Mouse (Mus musculus): ENCODE data around the gene Foxk1.

Gene Foxk1

GRCm38 (mm10) chr5:142448076-142448475 is 46.8 kb downstream of the Foxk1 start:
- DNase-seq: peak; percentile 94

GRCm38 (mm10) chr5:142448623-142449022 is 47.3 kb downstream of the Foxk1 start:
- no peak for DNase-seq

GRCm38 (mm10) chr5:142450846-142451245 is 49.5 kb downstream of the Foxk1 start:
- DNase-seq: no peak

GRCm38 (mm10) chr5:142451759-142452158 is 50.5 kb downstream of the Foxk1 start:
- DNase-seq: peak in 1 of 2 experiments; percentile 68

GRCm38 (mm10) chr5:142453742-142454141 is 52.4 kb downstream of the Foxk1 start:
- DNase-seq: no peak

GRCm38 (mm10) chr5:142456318-142456717 is 55.0 kb downstream of the Foxk1 start:
- no peak for DNase-seq

GRCm38 (mm10) chr5:142457345-142457744 is 56.0 kb downstream of the Foxk1 start:
- DNase-seq: peak in 1 of 2 experiments; percentile 64

GRCm38 (mm10) chr5:142458791-142459557 is 57.7 kb downstream of the Foxk1 start:
- no peak for DNase-seq

- DNase-seq: no peak
These were observed 58.5 kb downstream of the Foxk1 start for GRCm38 (mm10) chr5:142459834-142460233.

GRCm38 (mm10) chr5:142461942-142462640 is 60.8 kb downstream of the Foxk1 start:
- DNase-seq: no peak

- DNase-seq: no peak
These were observed 61.3 kb downstream of the Foxk1 start for GRCm38 (mm10) chr5:142462641-142462948.

- DNase-seq: no peak
These were observed 61.7 kb downstream of the Foxk1 start for GRCm38 (mm10) chr5:142463011-142463410.

GRCm38 (mm10) chr5:142463461-142464454 is 62.5 kb downstream of the Foxk1 start, which contains the start of gene Ap5z1:
Gene Ap5z1 (plus strand): TSS chr5:142463944.
- peak; percentile 94 to 97 for DNase-seq

- DNase-seq: no peak
These were observed 67.1 kb downstream of the Foxk1 start for GRCm38 (mm10) chr5:142468375-142468774.

GRCm38 (mm10) chr5:142469796-142470195 is 68.5 kb downstream of the Foxk1 start:
- no peak for DNase-seq

GRCm38 (mm10) chr5:142473696-142474095 is 72.4 kb downstream of the Foxk1 start:
- no peak for DNase-seq

GRCm38 (mm10) chr5:142475669-142476068 is 74.4 kb downstream of the Foxk1 start:
- no peak for DNase-seq

GRCm38 (mm10) chr5:142477346-142477745 is 76.0 kb downstream of the Foxk1 start:
- peak in 1 of 2 experiments; percentile 35 for DNase-seq

GRCm38 (mm10) chr5:142477866-142478615 is 76.7 kb downstream of the Foxk1 start:
- no peak for DNase-seq

GRCm38 (mm10) chr5:142478829-142479435 is 77.6 kb downstream of the Foxk1 start:
- DNase-seq: peak; percentile 93 to 94

- no peak for DNase-seq
These were observed 81.2 kb downstream of the Foxk1 start for GRCm38 (mm10) chr5:142482512-142482911.

- DNase-seq: no peak
These were observed 82.3 kb downstream of the Foxk1 start for GRCm38 (mm10) chr5:142483581-142483980.

Measured in kidney, postnatal 4 days (tissue).